Mouse (Mus musculus) urinary bladder, postnatal 36 days (tissue): ENCODE results near the gene Alkbh1.

Experiments
- DNase-seq, 2 experiments: peaks; one replicate each; pipeline ENCODE4 v3.0.0; 2022; ENCODE audit warnings: low spot score in 2 of 2, mixed read lengths in 1 of 2

The Alkbh1 gene

GRCm38 (mm10) chr12:87419974-87420485, 23.8 kb downstream of the Alkbh1 start:
- DNase-seq: no peak

DNA sequence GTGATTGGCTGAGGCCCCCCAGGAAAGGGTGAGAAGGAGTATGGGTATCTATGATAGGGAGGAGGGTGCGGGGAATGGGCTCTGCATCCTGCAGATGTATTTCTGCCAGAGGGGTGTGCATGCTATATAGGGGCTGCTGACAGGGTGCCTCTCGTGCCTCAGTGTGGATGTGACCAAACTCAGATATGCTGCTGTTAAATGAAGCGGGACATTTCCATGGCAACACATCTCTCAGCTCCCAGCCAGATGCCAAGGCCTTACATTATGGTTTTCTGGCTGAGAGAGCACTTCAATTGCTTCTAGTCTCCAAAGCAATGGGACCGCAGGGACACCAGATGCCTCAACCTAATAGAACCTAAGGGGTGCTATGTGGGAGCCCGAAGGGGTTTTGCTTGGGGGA, 24.9 kb downstream of the Alkbh1 start:
- DNase-seq: no peak

DNA sequence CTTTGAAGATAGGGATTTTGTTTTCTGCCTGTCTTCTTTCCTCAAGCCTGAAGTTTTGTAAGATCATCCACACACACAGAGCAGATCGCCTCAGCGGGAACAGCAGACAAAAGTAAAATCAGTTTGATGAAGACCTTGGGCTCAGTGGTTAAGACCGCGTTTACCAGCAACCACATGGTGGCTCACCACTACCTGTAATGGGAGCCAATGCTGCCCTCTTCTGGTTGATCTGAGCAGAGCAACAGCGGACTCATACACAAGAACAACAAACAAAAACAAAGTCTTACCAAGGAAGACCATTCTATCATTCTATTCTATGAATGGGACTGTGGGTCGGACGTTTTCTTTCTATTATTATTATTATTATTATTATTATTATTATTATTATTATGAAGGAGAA, 27.1 kb downstream of the Alkbh1 start:
- peak in 1 of 2 experiments; percentile 50 for DNase-seq

DNA sequence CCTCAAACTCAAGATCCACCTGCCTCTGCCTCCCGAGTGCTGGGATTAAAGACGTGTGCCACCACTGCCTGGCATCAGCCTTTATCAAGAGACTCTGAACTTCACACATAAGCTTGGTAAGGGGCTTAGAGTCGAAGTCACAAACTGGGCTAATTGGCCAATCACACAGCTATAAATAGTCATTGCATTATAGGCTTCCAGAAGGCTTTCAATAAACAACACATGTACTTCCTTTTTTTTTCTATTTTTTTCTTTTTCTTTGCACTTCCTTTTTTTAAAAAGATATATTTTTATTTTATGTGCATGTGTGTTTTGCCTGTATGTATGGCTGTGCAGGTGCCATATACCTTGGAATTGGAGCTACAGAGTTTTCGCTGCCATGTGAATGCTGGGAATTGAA, 28.5 kb downstream of the Alkbh1 start:
- DNase-seq: no peak

- DNase-seq: peak; percentile 66 to 72
These were observed 30.5 kb downstream of the Alkbh1 start for GRCm38 (mm10) chr12:87413179-87413790.

DNA sequence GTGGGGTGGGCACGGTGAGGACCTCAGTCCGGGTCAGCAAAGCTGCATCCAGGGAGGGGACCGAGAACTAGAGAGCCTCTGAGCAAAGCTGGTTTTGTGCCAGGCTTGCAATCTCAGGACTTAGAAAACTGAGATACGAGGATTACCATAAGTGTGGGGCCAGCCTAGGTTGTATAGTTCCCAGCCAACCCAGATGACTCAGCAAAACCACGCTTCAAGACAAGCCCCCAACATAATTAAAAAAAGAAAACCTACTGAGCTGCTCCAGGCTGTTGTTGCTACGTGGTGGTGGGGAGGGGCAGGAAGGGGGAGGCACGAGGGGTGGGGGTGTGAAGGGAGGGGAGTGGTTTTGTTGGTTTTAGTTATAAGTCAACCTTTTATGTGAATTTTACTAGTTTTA, 32.8 kb downstream of the Alkbh1 start:
- peak in 1 of 2 experiments; percentile 20 for DNase-seq

DNA sequence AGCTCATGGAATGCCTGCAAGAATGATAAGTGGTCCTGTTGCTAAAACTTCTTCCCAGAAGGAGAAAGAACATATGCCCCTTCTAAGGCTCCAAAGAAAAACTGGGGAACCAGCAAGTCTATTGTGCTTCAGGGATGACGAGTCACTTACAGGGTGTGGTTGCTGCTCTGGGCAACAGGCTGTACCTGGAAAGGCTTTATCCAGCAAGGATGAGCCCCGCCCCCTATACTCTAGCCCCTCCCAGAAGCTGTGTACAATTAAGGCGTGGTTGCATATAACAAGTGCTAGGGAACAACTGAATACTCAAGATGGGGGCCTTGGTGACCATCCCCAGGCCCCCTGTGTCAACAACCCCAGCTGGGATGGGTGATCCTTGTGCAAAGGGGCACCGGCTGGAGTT, 34.7 kb downstream of the Alkbh1 start:
- no peak for DNase-seq

DNA sequence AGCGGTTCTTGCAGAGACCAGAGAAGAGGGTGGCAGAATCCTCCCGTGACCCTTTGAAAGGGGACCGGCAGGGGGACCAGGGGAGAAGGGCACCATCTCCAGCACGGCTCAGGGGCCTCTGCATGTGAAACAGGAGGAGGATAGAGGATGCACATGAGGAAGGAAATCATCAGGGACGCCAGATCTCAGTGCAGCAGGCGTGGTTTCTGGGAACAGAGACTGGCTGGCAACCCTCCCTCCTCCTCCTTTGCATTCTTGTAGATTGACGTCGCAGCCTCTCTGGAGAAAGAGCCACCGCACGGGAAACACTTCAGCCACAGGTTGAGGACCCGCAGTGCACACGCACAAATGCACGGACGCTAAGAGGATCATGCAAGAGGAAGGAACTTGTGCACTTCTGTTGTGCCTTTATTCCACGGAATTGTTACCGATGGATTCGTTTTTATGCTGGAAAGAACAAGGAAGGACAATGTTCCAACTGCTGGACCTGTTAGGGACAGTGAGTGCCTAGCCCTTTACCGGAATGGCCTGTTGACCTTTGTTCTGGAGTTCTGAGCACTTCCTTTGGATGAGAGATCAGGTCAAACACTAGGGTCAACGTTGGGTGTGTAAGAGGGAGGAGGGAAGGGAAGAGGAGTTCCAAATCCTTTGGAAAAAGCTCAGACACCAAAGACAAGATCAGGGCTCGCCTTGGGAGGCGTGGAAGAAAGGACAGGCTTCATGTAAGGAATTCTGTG, 35.8 kb downstream of the Alkbh1 start:
- DNase-seq: peak in 1 of 2 experiments; percentile 59

DNA sequence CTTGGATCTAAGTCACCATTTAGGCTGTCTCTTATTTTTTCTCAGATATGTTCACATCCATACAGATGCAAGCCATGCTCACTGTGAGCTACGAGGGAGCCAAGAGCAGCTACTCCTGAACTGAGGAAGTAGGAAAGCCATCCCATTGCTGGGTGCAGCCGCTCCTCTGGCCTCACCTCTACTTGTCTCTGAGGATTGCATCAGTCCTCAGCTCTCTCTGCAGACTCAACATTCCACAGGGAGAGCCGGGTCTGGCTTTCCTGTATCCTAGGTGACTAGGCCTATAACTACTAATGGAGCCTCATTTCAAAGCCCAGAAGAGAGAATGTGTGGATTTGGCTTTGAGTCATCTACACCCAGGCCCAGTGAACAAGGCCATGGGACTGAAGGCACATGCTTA, 38.1 kb downstream of the Alkbh1 start:
- no peak for DNase-seq

- DNase-seq: no peak
These were observed 38.7 kb downstream of the Alkbh1 start for GRCm38 (mm10) chr12:87405165-87405564.

GRCm38 (mm10) chr12:87401883-87402282, 41.9 kb downstream of the Alkbh1 start:
- DNase-seq: no peak

- no peak for DNase-seq
These were observed 44.5 kb downstream of the Alkbh1 start for GRCm38 (mm10) chr12:87399119-87399819.

DNA sequence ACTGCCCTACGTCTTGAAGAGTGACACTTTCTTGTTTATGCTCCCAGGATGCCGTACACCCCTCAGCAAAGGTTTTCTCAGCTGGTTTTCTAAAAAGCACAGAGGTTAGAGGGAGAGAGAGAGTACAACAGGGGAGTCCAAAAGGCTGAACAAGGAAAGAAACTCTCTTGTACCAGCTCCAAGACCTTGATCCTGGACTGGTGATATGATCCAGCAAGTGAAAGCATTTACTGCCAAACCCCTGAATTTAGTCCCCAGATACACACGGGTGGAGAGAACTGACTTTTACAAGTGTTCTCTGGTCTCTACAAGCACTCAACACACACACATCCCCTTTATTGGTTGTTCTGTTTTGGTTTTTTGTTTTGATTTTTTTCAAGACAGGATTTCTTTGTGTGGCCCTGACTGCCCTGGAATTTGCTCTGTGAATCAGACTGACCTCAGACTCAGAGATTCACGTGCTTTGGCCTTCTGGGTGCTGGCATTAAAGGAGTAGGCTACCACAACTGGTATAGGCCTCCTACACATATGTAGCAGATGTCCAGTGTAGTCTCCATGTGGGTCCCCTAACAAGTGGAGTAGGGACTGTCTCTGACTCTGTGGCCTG, 45.9 kb downstream of the Alkbh1 start:
- DNase-seq: no peak

- no peak for DNase-seq
These were observed 46.7 kb downstream of the Alkbh1 start for GRCm38 (mm10) chr12:87397126-87397525.

- DNase-seq: no peak
These were observed 49.5 kb downstream of the Alkbh1 start for GRCm38 (mm10) chr12:87394316-87394715.

DNA sequence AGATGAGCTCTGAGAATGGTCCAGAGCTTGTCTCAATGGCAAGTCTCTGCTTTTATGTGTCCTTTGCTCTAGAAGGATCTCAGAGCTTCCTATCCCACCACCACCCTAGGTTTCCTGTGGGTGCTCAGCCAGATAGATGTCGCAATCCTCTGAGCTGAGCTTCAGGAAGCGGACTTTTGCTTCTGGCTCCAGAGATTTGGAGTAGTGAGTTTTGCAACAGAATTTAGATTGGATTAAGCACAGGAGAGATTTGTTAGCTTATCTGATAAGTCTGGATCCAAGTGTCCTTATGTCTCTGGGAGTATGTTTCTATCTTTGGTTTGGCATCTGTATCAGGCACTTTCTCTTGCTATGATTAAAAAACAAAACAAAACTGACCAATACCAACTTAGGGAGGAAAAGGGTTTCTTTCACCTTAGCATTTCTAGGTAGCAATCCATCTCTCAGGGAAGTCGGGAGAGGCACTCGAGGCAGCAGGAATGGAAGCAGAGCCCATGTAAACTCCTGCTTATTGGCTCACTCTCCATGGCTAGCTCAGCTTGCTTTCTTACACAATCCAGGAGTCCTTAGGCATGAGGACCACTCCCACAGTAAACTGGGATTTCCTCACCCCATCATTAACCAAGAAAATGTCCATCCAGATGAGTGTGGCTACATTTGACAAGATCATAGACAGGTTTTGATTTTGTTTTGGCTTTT, 50.2 kb downstream of the Alkbh1 start:
- peak in 1 of 2 experiments; percentile 67 for DNase-seq

- DNase-seq: no peak
These were observed 52.5 kb downstream of the Alkbh1 start for GRCm38 (mm10) chr12:87391355-87391754.

DNA sequence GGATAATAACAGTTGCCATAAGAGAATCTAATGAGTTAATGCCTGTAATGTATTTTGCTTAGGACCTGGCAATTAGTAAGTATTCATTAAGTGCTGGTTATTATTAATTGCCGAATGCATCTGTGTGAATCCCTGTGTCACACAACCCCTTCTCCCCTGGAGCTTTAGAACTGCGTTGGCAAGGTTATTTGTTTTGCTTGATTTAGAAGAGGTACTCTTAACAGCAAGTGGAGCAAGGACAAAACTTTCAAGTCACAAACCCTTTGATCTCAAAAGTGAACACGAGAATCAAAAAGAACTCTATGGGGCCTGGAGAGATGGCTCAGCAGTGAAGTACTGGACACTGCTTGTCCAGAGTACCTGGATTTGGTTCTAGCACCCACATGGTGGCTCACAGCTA, 54.6 kb downstream of the Alkbh1 start:
- DNase-seq: no peak

DNA sequence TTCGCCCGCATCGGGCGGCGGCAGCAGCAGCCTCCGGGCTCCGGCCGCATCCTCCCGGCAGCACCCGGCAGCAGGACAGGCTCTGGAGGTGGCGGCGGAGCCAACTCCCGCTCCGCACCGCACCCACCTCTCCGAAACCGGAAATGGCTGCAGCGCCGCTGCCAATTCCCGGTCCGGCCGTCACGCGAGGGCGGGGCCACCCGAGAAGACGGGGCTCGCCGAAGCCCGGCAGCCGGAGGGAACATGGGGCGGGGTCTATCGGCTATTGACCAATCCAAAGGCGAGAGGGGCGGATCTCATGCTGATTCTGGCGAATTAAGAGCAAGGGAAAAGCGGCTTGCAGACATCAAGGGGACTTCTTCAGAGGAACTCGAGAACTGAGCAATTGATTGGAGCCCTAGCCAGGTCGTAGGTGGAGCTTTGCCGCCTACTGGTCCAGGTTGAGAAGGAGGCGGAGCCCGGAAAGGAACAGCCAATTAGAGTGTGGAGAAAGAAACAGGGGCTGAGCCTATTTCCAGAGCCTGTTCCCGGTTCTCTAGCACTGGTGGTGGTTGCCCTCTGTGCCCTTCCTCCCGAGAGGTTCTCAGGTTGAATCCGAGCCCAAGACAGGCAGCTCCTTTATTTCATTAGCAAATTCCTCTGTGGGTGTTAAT, 55.6 kb downstream of the Alkbh1 start, which contains the start of gene Sptlc2:
Gene Sptlc2, minus strand, starts transcription at position 234 of the 653 bp plus-strand sequence.
- DNase-seq: peak; percentile 99 to 100

DNA sequence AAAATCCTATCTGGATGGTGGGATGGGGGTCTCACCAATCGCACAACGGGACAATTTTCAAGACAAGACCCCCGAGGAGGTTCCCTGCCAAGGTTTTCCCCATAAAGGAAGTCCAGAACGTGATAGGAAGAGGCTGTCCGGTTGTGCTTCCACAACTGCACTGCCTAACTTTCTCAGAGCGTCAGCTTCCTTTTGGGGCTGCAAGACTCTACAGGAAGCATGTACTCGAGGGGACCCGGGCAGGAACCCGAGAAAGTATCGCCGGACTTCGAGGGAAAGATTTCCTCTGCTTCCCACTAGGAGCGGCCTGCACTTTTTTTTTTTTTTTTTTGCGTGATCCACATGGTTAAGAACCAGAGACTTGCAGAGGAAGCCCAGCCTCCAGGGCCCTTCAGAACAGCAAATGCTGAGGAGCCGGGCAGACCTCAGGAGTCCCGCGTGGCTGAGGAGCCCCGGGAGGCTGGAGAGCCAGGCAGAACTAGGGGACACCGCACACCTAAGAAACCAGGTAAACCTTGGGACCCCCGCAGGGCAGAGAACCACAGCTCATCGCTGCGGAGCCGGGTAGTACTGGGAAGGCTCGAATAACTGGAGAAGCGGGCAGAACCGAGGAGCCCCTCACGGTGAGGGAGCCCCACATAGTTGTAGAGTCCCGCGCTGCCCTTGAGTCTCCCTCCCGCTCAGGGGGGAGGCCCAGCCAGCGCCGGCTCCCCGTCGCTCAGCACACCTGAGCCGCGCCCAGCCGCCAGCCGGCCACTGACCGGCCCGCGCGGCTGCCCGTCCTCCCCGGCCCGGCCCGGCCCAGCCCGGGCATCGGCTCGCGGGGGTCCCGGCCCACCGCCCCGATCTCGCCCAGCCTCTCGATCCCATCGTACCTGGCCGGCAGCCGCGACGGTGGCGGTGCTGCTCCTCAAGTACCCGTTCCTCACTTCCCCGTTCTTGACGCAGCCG, 56.4 kb downstream of the Alkbh1 start:
- DNase-seq: no peak
